In the genomic region with DNA sequence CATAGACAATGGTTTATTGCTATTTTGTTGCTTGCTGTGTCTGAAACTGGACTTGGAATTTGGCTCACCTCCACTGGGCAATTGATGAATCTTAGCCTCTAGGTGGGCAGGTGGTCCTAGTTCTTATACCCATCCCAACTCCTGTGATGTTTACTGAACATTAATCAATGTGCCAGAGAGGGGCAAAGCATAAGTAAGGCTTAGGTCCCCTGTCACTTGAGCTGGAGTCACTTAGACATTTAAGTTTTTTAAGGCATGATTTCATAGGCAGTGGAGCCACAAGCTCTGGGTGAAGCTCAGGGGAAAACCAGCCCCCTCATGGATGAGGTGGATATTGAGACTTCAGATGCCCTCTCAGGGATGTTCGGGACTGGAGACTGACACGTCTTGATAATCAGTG, we compare ENCODE assay signal across 8 mouse cellular contexts. TPM values are rescaled to one million over a fixed set of nuclear protein-coding genes. Genes with fewer than 3 reads are reported as not detected.
DNase-seq lines count a peak whose midpoint lies in the region; ATAC-seq and TF ChIP-seq lines count a peak whose summit lies in the region.

A gene (plus strand): TSS at position 301 of the 400 bp plus-strand sequence.

- peak within 1 kb of the TSS; percentile 96 for H3K27ac ChIP-seq in left cerebral cortex, adult 2 months
- peak within 1 kb of the TSS; percentile 77 for H3K27ac ChIP-seq in heart, embryonic 13.5 days (replicated peaks)

- intact Hi-C loops in left cerebral cortex, adult 2 months (cut with DNase I), result no loop called here
- intact Hi-C loops in left cerebral cortex, postnatal 10 days (cut with DNase I), result no loop called here

- TF ChIP-seq CTCF in left cerebral cortex, adult 2 months (IDR thresholded peaks at IDR 0.05), result no peak; the same call in 1 of the 2 replicates

- peaks cover 83% of the 10 kb centered on the region for H3K36me3 ChIP-seq in heart, embryonic 13.5 days

- DNase-seq in left cerebral cortex, adult 2 months (ENCODE audit: extremely low spot score in 1 of 2, low spot score in 2 of 2), result no peak
- no peak for DNase-seq in left cerebral cortex, adult 9 months (ENCODE audit: low spot score in 2 of 2)
- DNase-seq in left cerebral cortex, postnatal 10 days (ENCODE audit: extremely low spot score in 1 of 2, low spot score in 2 of 2), result no peak
- DNase-seq in natural killer cell, adult 2 months (ENCODE audit: low spot score in 2 of 2), result no peak
- no peak for DNase-seq in urinary bladder, postnatal 4 days (ENCODE audit: low spot score in 2 of 2)

- no peaks in the 10 kb centered on the region for H3K27me3 ChIP-seq in heart, embryonic 13.5 days (replicated peaks)

- H3K9ac ChIP-seq in heart, embryonic 13.5 days, result peak within 1 kb of the TSS; percentile 93

- no peak for ATAC-seq in common myeloid progenitor, adult 5-6 weeks (replicated peaks; ENCODE audit: low read depth, poor library complexity, severe bottlenecking)
- ATAC-seq in heart, embryonic 13.5 days (ENCODE audit: extremely low read depth, insufficient number of reproducible peaks, low FRiP score, low TSS enrichment), result no peak; the same call in 1 of the 2 replicates
- no peak for ATAC-seq in monocyte, adult 5-6 weeks (replicated peaks; ENCODE audit: insufficient number of reproducible peaks, low FRiP score, low TSS enrichment, poor library complexity, severe bottlenecking)

- peak within 1 kb of the TSS; percentile 77 for H3K4me3 ChIP-seq in left cerebral cortex, adult 2 months
- peak within 1 kb of the TSS; percentile 74 for H3K4me3 ChIP-seq in heart, embryonic 13.5 days

- peaks cover 26% of the 10 kb centered on the region for H3K4me1 ChIP-seq in heart, embryonic 13.5 days

- H3K4me2 ChIP-seq in heart, embryonic 13.5 days, result peak within 1 kb of the TSS; percentile 86

- H3K9me3 ChIP-seq in heart, embryonic 13.5 days, result no peaks in the 10 kb centered on the region

- 3% methylated on average over 2 of the region's 2 CpGs for WGBS in heart, embryonic 13.5 days

RNA-seq across cellular contexts. Expression of the gene that starts here (rescaled TPM):
- 10 to 100 TPM; 70.1 to 71.4 TPM for total RNA-seq in left cerebral cortex, adult 2 months (2021)
- 11.5 and 17.5 TPM in 2 replicates for total RNA-seq in common myeloid progenitor, adult 5-6 weeks (2017)
- 105 and 113 TPM in 2 replicates for polyA plus RNA-seq in heart, embryonic 13.5 days (2015; fragmentation: Nextera tagmentation; extraction: Ambion mirVana)
- 10 to 100 TPM; 69.3 to 73.0 TPM for total RNA-seq in left cerebral cortex, postnatal 10 days (2021)
- 12.0 to 18.7 TPM (median 17.1 TPM) in 3 replicates for total RNA-seq in monocyte, adult 5-6 weeks (2017)
